Mouse (Mus musculus): ENCODE results near the gene Pear1. TPM values are rescaled to one million over a fixed set of nuclear protein-coding genes. Genes with fewer than 3 reads are reported as not detected.
"Not testable (repeated sequence)": the region's sequence is repeated elsewhere in the genome, so short reads cannot be mapped to it uniquely, and the experiment has no call there.

Gene Pear1
- polyA plus RNA-seq (2014; fragmentation: Nextera tagmentation; extraction: Ambion mirVana): 16.2 and 17.0 TPM in 2 replicates

DNA sequence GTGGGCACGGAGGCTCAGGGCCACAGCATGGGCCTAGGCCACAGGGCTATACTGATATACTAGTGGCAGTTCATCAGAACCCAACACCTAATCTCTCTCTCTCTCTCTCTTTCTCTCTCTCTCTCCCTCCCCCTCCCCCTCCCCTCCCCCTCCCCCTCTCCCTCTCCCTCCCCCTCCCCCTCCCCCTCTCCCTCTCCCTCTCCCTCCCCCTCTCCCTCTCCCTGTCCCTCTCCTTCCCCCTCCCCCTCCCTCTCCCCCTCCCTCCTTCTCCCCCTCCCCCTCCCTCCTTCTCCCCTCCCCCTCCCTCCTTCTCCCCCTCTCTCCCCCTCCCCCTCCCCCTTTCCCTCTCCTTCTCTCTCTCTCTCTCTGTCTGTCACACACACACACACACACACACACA is at the start of gene Pear1:
TSS of gene Pear1 (minus strand) at position 101 of the 400 bp plus-strand sequence.
- H3K9ac ChIP-seq (ENCODE audit: low read length); H3K4me3 ChIP-seq (ENCODE audit: control insufficient read depth in 1 of 2, insufficient read depth in 1 of 2, low read depth in 1 of 2, low read length in 2 of 2); H3K27ac ChIP-seq (replicated peaks in 1 of 2; ENCODE audit: control insufficient read depth in 1 of 2, insufficient read depth in 1 of 2, low read depth in 2 of 2, low read length in 2 of 2); H3K27me3 ChIP-seq (ENCODE audit: control insufficient read depth, insufficient read depth, low read length); H3K4me2 ChIP-seq (ENCODE audit: low read length); H3K4me1 ChIP-seq (ENCODE audit: control insufficient read depth in 2 of 2, insufficient read depth in 2 of 2, low read length in 2 of 2); ATAC-seq (ENCODE audit: insufficient number of reproducible peaks, insufficient read depth, low FRiP score, low read depth); H3K9me3 ChIP-seq (ENCODE audit: control insufficient read depth, low read length); H3K36me3 ChIP-seq (ENCODE audit: control insufficient read depth, insufficient read depth, low read length): not testable (repeated sequence)
- 73% methylated on average over 1 of the region's 1 CpGs for WGBS

DNA sequence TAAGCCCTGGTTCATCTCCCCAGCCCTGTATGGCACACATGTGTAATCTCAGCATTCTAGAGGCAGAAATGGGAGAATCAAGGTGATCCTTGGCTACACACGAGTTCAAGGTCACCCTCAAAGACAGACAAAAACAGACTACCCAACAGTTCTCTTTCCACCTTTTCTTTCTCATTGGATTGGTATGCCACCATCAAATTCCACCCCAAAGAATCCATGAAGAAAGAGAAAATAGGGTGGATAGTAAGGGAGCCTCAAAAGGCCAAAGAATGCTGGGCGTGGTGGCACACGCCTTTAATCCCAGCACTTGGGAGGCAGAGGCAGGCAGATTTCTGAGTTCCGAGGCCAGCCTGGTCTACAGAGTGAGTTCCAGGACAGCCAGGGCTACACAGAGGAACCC is 40.0 kb upstream of the Pear1 start:
- WGBS: 90% methylated on average over 4 of the region's 4 CpGs

DNA sequence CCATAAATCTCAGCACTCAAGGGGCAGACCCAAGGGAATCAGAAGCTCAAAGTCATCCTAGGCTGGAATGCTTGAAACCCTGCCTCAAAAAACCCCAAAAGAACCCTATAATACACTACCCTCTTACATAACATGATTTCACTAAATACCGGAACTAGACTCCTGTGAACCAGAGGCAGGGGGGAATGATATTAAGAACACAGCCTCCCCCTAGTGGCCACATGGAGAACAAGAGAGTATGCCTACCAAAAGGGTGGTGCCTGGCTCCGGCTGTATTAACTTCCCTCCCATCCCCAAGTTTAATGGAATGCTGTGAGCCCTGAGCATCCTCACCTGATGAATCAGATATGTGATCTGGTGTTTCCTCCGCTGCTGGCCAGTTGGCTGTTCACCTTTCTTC is 35.7 kb upstream of the Pear1 start:
- no peak overlapping the region for H3K4me3 ChIP-seq (ENCODE audit: control insufficient read depth in 1 of 2, insufficient read depth in 1 of 2, low read depth in 1 of 2, low read length in 2 of 2)
- ATAC-seq (ENCODE audit: insufficient number of reproducible peaks, insufficient read depth, low FRiP score, low read depth): no peak
- 21% methylated on average over 3 of the region's 3 CpGs for WGBS
- H3K4me1 ChIP-seq (ENCODE audit: control insufficient read depth in 2 of 2, insufficient read depth in 2 of 2, low read length in 2 of 2): no peaks in the 10 kb centered on the region
- H3K9ac ChIP-seq (ENCODE audit: low read length): no peak overlapping the region
- no peaks in the 10 kb centered on the region for H3K27me3 ChIP-seq (ENCODE audit: control insufficient read depth, insufficient read depth, low read length)
- no peaks in the 10 kb centered on the region for H3K9me3 ChIP-seq (ENCODE audit: control insufficient read depth, low read length)
- no peak overlapping the region for H3K27ac ChIP-seq (replicated peaks in 1 of 2; ENCODE audit: control insufficient read depth in 1 of 2, insufficient read depth in 1 of 2, low read depth in 2 of 2, low read length in 2 of 2)
- no peak overlapping the region for H3K4me2 ChIP-seq (ENCODE audit: low read length)
- H3K36me3 ChIP-seq (ENCODE audit: control insufficient read depth, insufficient read depth, low read length): peaks cover 83% of the 10 kb centered on the region

More for the DNA sequence above, 40.0 kb upstream of the Pear1 start:
- not testable (repeated sequence) for H3K4me2 ChIP-seq (ENCODE audit: low read length); H3K9ac ChIP-seq (ENCODE audit: low read length); H3K27me3 ChIP-seq (ENCODE audit: control insufficient read depth, insufficient read depth, low read length); H3K4me1 ChIP-seq (ENCODE audit: control insufficient read depth in 2 of 2, insufficient read depth in 2 of 2, low read length in 2 of 2); H3K4me3 ChIP-seq (ENCODE audit: control insufficient read depth in 1 of 2, insufficient read depth in 1 of 2, low read depth in 1 of 2, low read length in 2 of 2); H3K9me3 ChIP-seq (ENCODE audit: control insufficient read depth, low read length); H3K27ac ChIP-seq (replicated peaks in 1 of 2; ENCODE audit: control insufficient read depth in 1 of 2, insufficient read depth in 1 of 2, low read depth in 2 of 2, low read length in 2 of 2); ATAC-seq (ENCODE audit: insufficient number of reproducible peaks, insufficient read depth, low FRiP score, low read depth)
- H3K36me3 ChIP-seq (ENCODE audit: control insufficient read depth, insufficient read depth, low read length): peaks cover 93% of the 10 kb centered on the region

DNA sequence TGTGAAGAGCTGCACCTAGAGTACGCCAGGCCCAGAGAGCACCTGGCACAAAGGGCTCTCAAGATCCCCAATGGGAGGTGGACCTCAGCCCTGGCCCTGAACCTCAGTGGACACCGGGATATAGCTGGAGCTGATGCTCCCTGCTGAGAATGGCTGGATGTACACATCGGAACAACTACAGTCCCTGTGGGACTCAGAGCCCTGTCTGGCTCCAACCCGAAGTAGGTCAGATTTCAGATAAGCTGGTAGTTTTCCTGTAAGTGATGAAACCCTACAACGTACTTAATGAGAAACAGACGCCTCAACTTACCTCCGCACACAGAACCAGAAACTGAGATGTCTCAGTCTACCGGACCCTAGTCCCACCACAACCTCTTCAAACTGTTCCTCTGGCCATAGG is 33.6 kb upstream of the Pear1 start:
- H3K9ac ChIP-seq (ENCODE audit: low read length): no peak overlapping the region
- WGBS: 77% methylated on average over 8 of the region's 8 CpGs

DNA sequence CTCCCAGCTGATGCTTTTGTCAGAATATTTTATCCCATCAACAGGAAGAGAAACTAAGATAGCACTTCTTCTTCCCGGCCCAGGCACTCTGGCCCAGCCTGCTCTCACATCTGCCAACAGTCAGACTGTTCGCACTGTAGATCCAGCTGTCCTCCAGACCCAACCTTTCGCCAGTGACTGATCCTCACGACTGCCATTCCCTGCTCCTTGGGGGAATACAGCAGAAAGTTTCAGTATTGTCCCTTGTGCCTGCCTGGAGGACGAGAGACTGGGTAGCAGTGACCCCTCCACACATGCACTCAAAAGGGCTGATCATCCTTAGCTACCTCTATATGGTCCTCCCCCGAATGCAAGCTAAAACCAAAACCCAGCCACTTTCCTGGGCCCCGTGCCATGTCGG is 31.8 kb upstream of the Pear1 start:
- H3K4me3 ChIP-seq (ENCODE audit: control insufficient read depth in 1 of 2, insufficient read depth in 1 of 2, low read depth in 1 of 2, low read length in 2 of 2): no peak overlapping the region
- no peaks in the 10 kb centered on the region for H3K27me3 ChIP-seq (ENCODE audit: control insufficient read depth, insufficient read depth, low read length)
- H3K36me3 ChIP-seq (ENCODE audit: control insufficient read depth, insufficient read depth, low read length): peaks cover 51% of the 10 kb centered on the region
- 84% methylated on average over 8 of the region's 8 CpGs for WGBS
- no peaks in the 10 kb centered on the region for H3K4me1 ChIP-seq (ENCODE audit: control insufficient read depth in 2 of 2, insufficient read depth in 2 of 2, low read length in 2 of 2)
- no peak overlapping the region for H3K9ac ChIP-seq (ENCODE audit: low read length)
- no peak overlapping the region for H3K4me2 ChIP-seq (ENCODE audit: low read length)
- no peak for ATAC-seq (ENCODE audit: insufficient number of reproducible peaks, insufficient read depth, low FRiP score, low read depth)
- H3K9me3 ChIP-seq (ENCODE audit: control insufficient read depth, low read length): no peaks in the 10 kb centered on the region
- no peak overlapping the region for H3K27ac ChIP-seq (replicated peaks in 1 of 2; ENCODE audit: control insufficient read depth in 1 of 2, insufficient read depth in 1 of 2, low read depth in 2 of 2, low read length in 2 of 2)

More for the DNA sequence above, 33.6 kb upstream of the Pear1 start:
- Histone ChIP-seq H3K27ac (replicated peaks in 1 of 2; ENCODE audit: control insufficient read depth in 1 of 2, insufficient read depth in 1 of 2, low read depth in 2 of 2, low read length in 2 of 2) (no peak overlapping the region), H3K4me3 (ENCODE audit: control insufficient read depth in 1 of 2, insufficient read depth in 1 of 2, low read depth in 1 of 2, low read length in 2 of 2) (no peak overlapping the region), H3K27me3 (ENCODE audit: control insufficient read depth, insufficient read depth, low read length) (no peaks in the 10 kb centered on the region), H3K36me3 (ENCODE audit: control insufficient read depth, insufficient read depth, low read length) (peaks cover 67% of the 10 kb centered on the region), H3K9me3 (ENCODE audit: control insufficient read depth, low read length) (no peaks in the 10 kb centered on the region), H3K4me1 (ENCODE audit: control insufficient read depth in 2 of 2, insufficient read depth in 2 of 2, low read length in 2 of 2) (no peaks in the 10 kb centered on the region), H3K4me2 (ENCODE audit: low read length) (no peak overlapping the region)
- no peak for ATAC-seq (ENCODE audit: insufficient number of reproducible peaks, insufficient read depth, low FRiP score, low read depth)

DNA sequence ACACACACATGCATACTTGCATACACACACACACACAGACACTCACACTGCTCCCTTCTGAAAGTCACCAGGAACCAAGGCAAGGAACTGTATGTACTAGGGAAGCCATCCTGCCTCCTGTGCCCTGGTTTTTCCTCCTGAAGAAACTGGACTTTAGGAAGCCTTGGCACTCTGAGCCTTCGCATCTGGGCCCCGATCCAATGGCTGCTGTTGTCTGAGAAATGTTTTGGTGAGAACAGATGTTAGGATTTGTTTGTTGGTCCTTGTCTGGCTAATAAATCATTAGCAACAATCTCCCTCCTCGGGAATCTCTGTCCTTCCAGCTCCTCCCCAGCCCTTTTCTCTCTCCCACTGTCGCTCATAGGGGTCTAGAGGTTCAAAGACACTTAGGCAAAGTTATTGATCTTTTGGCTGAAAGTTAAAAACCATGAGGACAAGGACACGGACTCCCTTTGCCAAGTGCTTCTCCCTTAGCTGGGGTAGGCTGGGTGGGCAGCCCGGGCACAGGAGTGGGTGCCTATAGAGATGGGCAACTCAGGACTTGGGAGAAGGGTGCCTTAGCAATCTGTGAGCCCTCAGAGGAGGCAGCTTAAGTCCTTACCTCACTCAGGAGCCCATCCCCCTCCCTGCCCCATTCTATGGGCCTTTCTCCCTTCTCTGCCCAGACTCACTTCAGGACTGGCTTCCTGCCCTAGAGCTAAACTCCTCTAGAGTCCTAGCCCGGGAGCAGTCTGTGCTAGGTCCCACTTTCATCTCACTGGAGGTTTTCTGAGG is 30.9 kb upstream of the Pear1 start:
- no peak overlapping the region for H3K9ac ChIP-seq (ENCODE audit: low read length)
- ATAC-seq (ENCODE audit: insufficient number of reproducible peaks, insufficient read depth, low FRiP score, low read depth): no peak
- no peaks in the 10 kb centered on the region for H3K27me3 ChIP-seq (ENCODE audit: control insufficient read depth, insufficient read depth, low read length)
- H3K4me2 ChIP-seq (ENCODE audit: low read length): no peak overlapping the region
- no peaks in the 10 kb centered on the region for H3K9me3 ChIP-seq (ENCODE audit: control insufficient read depth, low read length)
- H3K4me3 ChIP-seq (ENCODE audit: control insufficient read depth in 1 of 2, insufficient read depth in 1 of 2, low read depth in 1 of 2, low read length in 2 of 2): no peak overlapping the region
- H3K27ac ChIP-seq (replicated peaks in 1 of 2; ENCODE audit: control insufficient read depth in 1 of 2, insufficient read depth in 1 of 2, low read depth in 2 of 2, low read length in 2 of 2): no peak overlapping the region
- 69% methylated on average over 7 of the region's 7 CpGs for WGBS
- H3K36me3 ChIP-seq (ENCODE audit: control insufficient read depth, insufficient read depth, low read length): peaks cover 42% of the 10 kb centered on the region
- no peaks in the 10 kb centered on the region for H3K4me1 ChIP-seq (ENCODE audit: control insufficient read depth in 2 of 2, insufficient read depth in 2 of 2, low read length in 2 of 2)

DNA sequence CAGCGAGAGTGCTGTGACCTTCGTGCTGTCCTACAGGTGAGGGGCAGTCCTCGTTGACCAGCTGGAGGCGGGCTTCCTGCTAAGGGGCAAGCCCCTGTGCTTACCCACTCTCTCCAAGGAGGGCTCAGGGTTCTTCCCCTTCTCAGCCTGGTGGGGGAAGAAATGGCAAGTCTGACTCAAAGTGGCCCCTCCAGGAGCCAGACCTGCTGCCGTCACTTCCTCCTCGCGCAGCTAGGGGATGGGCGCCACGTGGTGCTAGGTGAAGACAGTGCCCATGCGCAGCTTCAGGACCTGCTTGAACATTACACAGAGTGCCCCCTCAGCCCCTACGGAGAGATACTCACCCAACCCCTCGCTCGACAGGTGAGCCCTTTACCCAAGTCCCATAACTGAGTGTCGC is 25.0 kb upstream of the Pear1 start:
- no peak overlapping the region for H3K9ac ChIP-seq (ENCODE audit: low read length)
- 77% methylated on average over 14 of the region's 14 CpGs for WGBS

DNA sequence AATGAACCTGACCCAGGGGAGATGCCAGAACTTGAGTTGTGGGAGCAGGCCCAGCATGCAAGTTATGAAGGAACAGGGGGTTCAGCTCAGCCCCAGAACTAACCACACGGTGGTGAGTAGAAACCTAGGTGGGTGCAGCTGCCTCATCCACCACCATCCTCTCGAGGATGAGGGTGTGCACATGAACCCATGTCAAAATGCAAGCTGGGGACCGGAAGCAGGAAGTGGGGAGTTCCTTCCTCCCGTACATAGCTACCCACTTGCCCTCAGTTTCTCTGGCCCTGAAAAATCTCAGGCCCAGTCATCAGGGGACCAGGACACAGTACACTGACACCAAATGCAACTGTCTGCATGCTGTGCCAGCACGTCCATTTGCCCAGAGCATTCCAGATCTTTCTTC is 23.6 kb upstream of the Pear1 start:
- Histone ChIP-seq H3K4me2 (ENCODE audit: low read length) (no peak overlapping the region), H3K9ac (ENCODE audit: low read length) (no peak overlapping the region), H3K27me3 (ENCODE audit: control insufficient read depth, insufficient read depth, low read length) (no peaks in the 10 kb centered on the region), H3K4me3 (ENCODE audit: control insufficient read depth in 1 of 2, insufficient read depth in 1 of 2, low read depth in 1 of 2, low read length in 2 of 2) (no peak overlapping the region), H3K27ac (replicated peaks in 1 of 2; ENCODE audit: control insufficient read depth in 1 of 2, insufficient read depth in 1 of 2, low read depth in 2 of 2, low read length in 2 of 2) (no peak overlapping the region), H3K4me1 (ENCODE audit: control insufficient read depth in 2 of 2, insufficient read depth in 2 of 2, low read length in 2 of 2) (peaks cover 2 to 4% of the 10 kb centered on the region in 2 experiments; a peak in 1 of 4 replicates), H3K9me3 (ENCODE audit: control insufficient read depth, low read length) (no peaks in the 10 kb centered on the region), H3K36me3 (ENCODE audit: control insufficient read depth, insufficient read depth, low read length) (no peaks in the 10 kb centered on the region)
- WGBS: 74% methylated on average over 5 of the region's 5 CpGs
- no peak for ATAC-seq (ENCODE audit: insufficient number of reproducible peaks, insufficient read depth, low FRiP score, low read depth)

More for the DNA sequence above, 25.0 kb upstream of the Pear1 start:
- Histone ChIP-seq H3K4me1 (ENCODE audit: control insufficient read depth in 2 of 2, insufficient read depth in 2 of 2, low read length in 2 of 2) (peaks cover 2 to 4% of the 10 kb centered on the region in 2 experiments; a peak in 1 of 4 replicates), H3K4me2 (ENCODE audit: low read length) (no peak overlapping the region), H3K36me3 (ENCODE audit: control insufficient read depth, insufficient read depth, low read length) (no peaks in the 10 kb centered on the region), H3K27me3 (ENCODE audit: control insufficient read depth, insufficient read depth, low read length) (no peaks in the 10 kb centered on the region), H3K9me3 (ENCODE audit: control insufficient read depth, low read length) (no peaks in the 10 kb centered on the region), H3K27ac (replicated peaks in 1 of 2; ENCODE audit: control insufficient read depth in 1 of 2, insufficient read depth in 1 of 2, low read depth in 2 of 2, low read length in 2 of 2) (no peak overlapping the region), H3K4me3 (ENCODE audit: control insufficient read depth in 1 of 2, insufficient read depth in 1 of 2, low read depth in 1 of 2, low read length in 2 of 2) (no peak overlapping the region)
- ATAC-seq (ENCODE audit: insufficient number of reproducible peaks, insufficient read depth, low FRiP score, low read depth): no peak

All from heart, embryonic 14.5 days (tissue).